Mouse (Mus musculus): Measurements from ENCODE around the gene Gprin2. TPM values are rescaled to one million over a fixed set of nuclear protein-coding genes. Genes with fewer than 3 reads are reported as not detected.

Gprin2 gene
- polyA plus RNA-seq, 1 experiment from 2014 or later = 4.8 TPM

DNA sequence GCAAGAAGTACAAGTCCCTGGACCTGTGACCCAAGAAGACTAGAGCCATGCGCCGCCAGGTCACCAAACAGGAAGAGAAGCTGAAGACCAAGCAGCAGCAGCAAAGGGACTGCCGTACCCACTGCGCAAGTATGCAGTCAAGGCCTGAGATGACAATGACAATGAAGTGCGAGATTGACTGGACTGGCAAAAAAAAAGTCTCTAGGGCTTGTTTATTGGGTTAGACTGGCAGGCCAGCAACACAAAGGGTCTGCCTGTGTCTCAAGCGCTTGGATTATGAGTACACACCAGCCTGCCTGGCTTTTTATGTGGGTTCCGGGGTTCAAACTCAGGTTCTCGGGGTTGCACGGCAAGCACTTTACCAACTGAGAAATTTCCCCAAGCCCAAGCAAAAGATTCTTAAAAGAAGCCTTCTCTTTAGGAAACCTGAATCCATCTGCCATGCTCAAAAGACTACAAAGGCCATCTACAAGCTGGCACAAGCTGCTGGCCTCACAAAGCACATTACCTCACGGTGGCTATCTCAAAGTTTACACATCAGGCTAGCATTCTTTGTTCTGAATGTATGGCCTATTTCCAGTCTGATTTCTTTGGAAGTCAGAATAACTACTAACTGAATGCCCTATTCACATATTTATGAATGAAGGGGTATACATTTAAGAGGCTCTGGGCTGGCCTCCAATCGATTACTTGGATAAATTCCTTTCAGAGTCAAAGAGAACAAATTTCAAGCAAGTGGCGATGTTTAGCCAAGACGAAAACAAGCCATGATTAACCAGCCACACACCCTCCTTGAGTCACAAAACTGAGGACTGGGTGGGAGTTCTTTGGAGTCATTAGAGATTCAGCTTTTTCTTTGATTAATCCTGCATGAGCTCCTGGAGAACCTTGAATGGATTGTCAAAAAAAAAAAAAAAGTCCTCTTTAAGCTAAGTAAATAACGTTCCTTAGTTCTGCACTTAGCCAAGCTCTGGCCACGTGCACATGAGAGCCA is 61.5 kb downstream of the Gprin2 start:
- Histone ChIP-seq H3K4me1 (replicated peaks) (no peaks in the 10 kb centered on the region), H3K4me3 (no peak overlapping the region), H3K27me3 (no peaks in the 10 kb centered on the region), H3K9ac (no peak overlapping the region), H3K4me2 (no peak overlapping the region), H3K9me3 (no peaks in the 10 kb centered on the region), H3K27ac (no peak overlapping the region), H3K36me3 (no peaks in the 10 kb centered on the region)
- 80% methylated on average over 15 of the region's 15 CpGs for WGBS
- no peak for ATAC-seq (ENCODE audit: low FRiP score)

Other genes with a start within 250 kb of the Gprin2 start
- not detected in 2 replicates for gene Rbp3, start 247.7 kb downstream of the Gprin2 start, polyA plus RNA-seq (2015; fragmentation: Nextera tagmentation; extraction: Ambion mirVana)
- 0.32 and 0.41 TPM in 2 replicates for gene Zfp488, start 222.9 kb downstream of the Gprin2 start, polyA plus RNA-seq (2015; fragmentation: Nextera tagmentation; extraction: Ambion mirVana)
- gene Gm30083, start 186.5 kb downstream of the Gprin2 start, polyA plus RNA-seq (2015; fragmentation: Nextera tagmentation; extraction: Ambion mirVana) = not detected in 2 replicates
- not detected in 2 replicates for gene Gm5460, start 184.9 kb downstream of the Gprin2 start, polyA plus RNA-seq (2015; fragmentation: Nextera tagmentation; extraction: Ambion mirVana)
- gene Antxrl, start 148.9 kb downstream of the Gprin2 start, polyA plus RNA-seq (2015; fragmentation: Nextera tagmentation; extraction: Ambion mirVana) = not detected in 2 replicates
- 0.14 TPM in 1 of 2 replicates, not detected in the other for gene Anxa8, start 115.7 kb downstream of the Gprin2 start, polyA plus RNA-seq (2015; fragmentation: Nextera tagmentation; extraction: Ambion mirVana)
- not detected in 2 replicates for gene A630023A22Rik, start 98.9 kb downstream of the Gprin2 start, polyA plus RNA-seq (2015; fragmentation: Nextera tagmentation; extraction: Ambion mirVana)
- gene Npy4r, start 49.2 kb downstream of the Gprin2 start, polyA plus RNA-seq (2015; fragmentation: Nextera tagmentation; extraction: Ambion mirVana) = 0.13 and 0.18 TPM in 2 replicates
- 0.48 and 0.68 TPM in 2 replicates for gene Syt15, start 17.9 kb upstream of the Gprin2 start, polyA plus RNA-seq (2015; fragmentation: Nextera tagmentation; extraction: Ambion mirVana)
- gene Shld2, start 108.8 kb upstream of the Gprin2 start, polyA plus RNA-seq (2015; fragmentation: Nextera tagmentation; extraction: Ambion mirVana) = 5.9 and 8.7 TPM in 2 replicates
- gene Glud1, start 109.1 kb upstream of the Gprin2 start, polyA plus RNA-seq (2015; fragmentation: Nextera tagmentation; extraction: Ambion mirVana) = 88.5 and 100.0 TPM in 2 replicates
- gene Fam25c, start 153.8 kb upstream of the Gprin2 start, polyA plus RNA-seq (2015; fragmentation: Nextera tagmentation; extraction: Ambion mirVana) = not detected in 2 replicates
- 235 and 244 TPM in 2 replicates for gene Sncg, start 173.1 kb upstream of the Gprin2 start, polyA plus RNA-seq (2015; fragmentation: Nextera tagmentation; extraction: Ambion mirVana)
- 5.6 and 5.7 TPM in 2 replicates for gene Mmrn2, start 173.8 kb upstream of the Gprin2 start, polyA plus RNA-seq (2015; fragmentation: Nextera tagmentation; extraction: Ambion mirVana)

Data from hindbrain, embryonic 13.5 days (tissue).